Mouse (Mus musculus) heart, adult 9 months (tissue): ENCODE data around the gene A930017K11Rik.

Experiments used
- DNase-seq, 2 experiments: peaks; one replicate each; pipeline ENCODE4 v3.0.0; 2022; ENCODE audit warnings: low spot score in 2 of 2

Gene A930017K11Rik

GRCm38 (mm10) chr17:25958771-25959494 lies 6.6 kb upstream of the A930017K11Rik start:
- DNase-seq: no peak

GRCm38 (mm10) chr17:25957586-25958051 lies 5.3 kb upstream of the A930017K11Rik start:
- DNase-seq: no peak

GRCm38 (mm10) chr17:25956631-25957030 lies 4.3 kb upstream of the A930017K11Rik start:
- DNase-seq: no peak

- DNase-seq: no peak
Measured at GRCm38 (mm10) chr17:25956201-25956600, 3.8 kb upstream of the A930017K11Rik start.

GRCm38 (mm10) chr17:25955736-25956135 lies 3.4 kb upstream of the A930017K11Rik start:
- no peak for DNase-seq

- DNase-seq: no peak
Measured at GRCm38 (mm10) chr17:25954671-25955070, 2.3 kb upstream of the A930017K11Rik start.

- DNase-seq: no peak
Measured at GRCm38 (mm10) chr17:25953161-25953560, 796 bp upstream of the A930017K11Rik start.

GRCm38 (mm10) chr17:25951225-25951802 lies 1.1 kb downstream of the A930017K11Rik start:
- DNase-seq: no peak

- DNase-seq: no peak
Measured at GRCm38 (mm10) chr17:25950706-25951105, 1.7 kb downstream of the A930017K11Rik start.

- no peak for DNase-seq
Measured at GRCm38 (mm10) chr17:25949981-25950380, 2.4 kb downstream of the A930017K11Rik start.

GRCm38 (mm10) chr17:25948051-25948450 lies 4.3 kb downstream of the A930017K11Rik start:
- no peak for DNase-seq

GRCm38 (mm10) chr17:25947576-25947975 lies 4.8 kb downstream of the A930017K11Rik start:
- DNase-seq: no peak

GRCm38 (mm10) chr17:25946891-25947290 lies 5.5 kb downstream of the A930017K11Rik start:
- DNase-seq: no peak

GRCm38 (mm10) chr17:25946349-25946748 lies 6.0 kb downstream of the A930017K11Rik start:
- no peak for DNase-seq

- DNase-seq: peak; percentile 43 to 59
Measured at GRCm38 (mm10) chr17:25945517-25946155, 6.7 kb downstream of the A930017K11Rik start.

GRCm38 (mm10) chr17:25944366-25945163 lies 7.8 kb downstream of the A930017K11Rik start, which contains the start of the genes Pigq and Nhlrc4:
Gene Pigq, minus strand, starts transcription at chr17:25944936.
Gene Nhlrc4, minus strand, starts transcription at chr17:25944961.
- no peak for DNase-seq

- DNase-seq: no peak
Measured at GRCm38 (mm10) chr17:25943769-25944168, 8.6 kb downstream of the A930017K11Rik start.

GRCm38 (mm10) chr17:25943221-25943620 lies 9.1 kb downstream of the A930017K11Rik start:
- no peak for DNase-seq

- no peak for DNase-seq
Measured at GRCm38 (mm10) chr17:25942597-25943151, 9.7 kb downstream of the A930017K11Rik start.

- DNase-seq: peak; percentile 55 to 73
Measured at GRCm38 (mm10) chr17:25941511-25942241, 10.7 kb downstream of the A930017K11Rik start.

GRCm38 (mm10) chr17:25934526-25934925 lies 17.8 kb downstream of the A930017K11Rik start:
- DNase-seq: no peak
